Mouse (Mus musculus) lung, adult 18-20 months (tissue): ENCODE data around the gene Mbnl2.

Experiments used
- DNase-seq, 2 experiments: peaks; one replicate each; pipeline ENCODE4 v3.0.0; 2022; ENCODE audit warnings: mixed read lengths in 2 of 2

Mbnl2 gene

GRCm38 (mm10) chr14:120361121-120361520, 85.7 kb downstream of the Mbnl2 start:
- no peak for DNase-seq

- DNase-seq: peak in 1 of 2 experiments; percentile 56
Observed at GRCm38 (mm10) chr14:120362409-120362992, 87.0 kb downstream of the Mbnl2 start.

DNA sequence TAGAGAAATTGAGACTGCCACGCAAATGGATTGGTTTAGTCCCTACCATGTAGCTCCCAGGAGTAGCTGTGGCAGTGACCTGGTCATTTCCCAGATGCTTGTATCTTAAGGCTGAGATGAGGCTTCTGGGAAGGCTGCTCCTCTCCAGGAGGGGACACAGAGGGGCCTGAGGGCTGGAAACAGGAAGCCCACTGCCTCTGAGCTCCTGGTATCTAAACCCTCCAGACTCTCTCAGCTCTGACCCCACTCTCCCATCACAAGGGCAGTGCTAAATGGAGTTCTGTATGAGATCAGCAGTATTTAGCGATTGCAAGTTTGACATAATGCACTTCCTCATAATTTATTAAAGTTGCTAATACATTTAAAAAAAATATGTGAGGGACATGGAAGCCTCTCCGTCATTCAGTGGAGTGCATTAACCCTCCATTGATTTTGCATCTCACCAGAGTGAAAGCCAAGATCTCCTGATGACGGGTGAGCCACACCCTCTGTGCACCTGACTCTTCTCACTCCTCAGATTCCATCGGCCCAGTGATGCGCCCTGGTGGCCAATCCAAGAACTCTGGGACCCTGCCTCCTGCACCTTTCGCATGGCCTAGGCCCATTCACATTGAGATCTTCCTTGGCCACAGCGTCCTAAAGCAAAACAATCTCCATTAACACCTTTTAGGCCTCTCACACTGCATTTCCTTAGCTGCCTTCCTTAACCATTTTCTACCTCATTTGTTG, 87.8 kb downstream of the Mbnl2 start:
- DNase-seq: no peak

DNA sequence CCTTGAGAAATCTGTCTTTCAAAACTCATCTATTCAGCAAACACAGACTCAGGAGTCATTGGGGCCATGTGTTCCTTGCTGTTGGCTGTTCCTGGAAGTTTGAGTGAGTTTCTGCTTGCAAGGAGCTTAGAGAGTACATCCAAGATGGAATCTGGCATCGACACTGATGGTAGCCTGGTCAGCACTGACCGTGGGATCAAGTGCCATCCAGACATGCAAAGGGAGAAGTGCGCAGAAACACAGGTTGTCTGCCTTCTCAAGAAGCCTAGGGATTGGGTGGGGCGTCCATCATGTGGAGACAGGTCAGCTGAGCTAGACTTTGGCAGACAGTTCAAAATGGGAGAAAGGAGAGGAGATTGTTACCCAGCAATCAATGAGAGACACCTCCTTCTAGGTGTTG, 89.6 kb downstream of the Mbnl2 start:
- no peak for DNase-seq

DNA sequence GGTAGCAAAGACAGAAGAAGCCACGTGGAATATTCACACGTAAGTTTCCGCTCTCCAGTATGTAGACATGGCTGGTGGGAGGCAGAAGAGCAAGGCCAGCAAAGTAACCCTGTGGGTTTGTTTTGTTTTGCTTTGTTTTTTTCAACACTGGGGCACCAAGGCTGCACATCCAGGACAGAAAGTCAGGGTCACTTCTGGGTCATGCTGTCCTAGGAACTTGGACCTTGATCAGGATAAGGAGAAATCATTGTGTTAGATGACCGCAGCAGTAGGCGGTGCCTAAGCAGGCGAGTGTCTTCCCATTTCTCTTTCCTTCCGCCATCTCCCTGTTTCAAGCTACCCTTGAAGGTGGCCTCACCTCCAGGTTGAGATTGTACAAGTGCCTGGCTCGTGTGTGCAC, 91.5 kb downstream of the Mbnl2 start:
- DNase-seq: peak; percentile 54 to 76

- DNase-seq: no peak
Observed at GRCm38 (mm10) chr14:120367589-120367988, 92.1 kb downstream of the Mbnl2 start.

- no peak for DNase-seq
Observed at GRCm38 (mm10) chr14:120368456-120368855, 93.0 kb downstream of the Mbnl2 start.

DNA sequence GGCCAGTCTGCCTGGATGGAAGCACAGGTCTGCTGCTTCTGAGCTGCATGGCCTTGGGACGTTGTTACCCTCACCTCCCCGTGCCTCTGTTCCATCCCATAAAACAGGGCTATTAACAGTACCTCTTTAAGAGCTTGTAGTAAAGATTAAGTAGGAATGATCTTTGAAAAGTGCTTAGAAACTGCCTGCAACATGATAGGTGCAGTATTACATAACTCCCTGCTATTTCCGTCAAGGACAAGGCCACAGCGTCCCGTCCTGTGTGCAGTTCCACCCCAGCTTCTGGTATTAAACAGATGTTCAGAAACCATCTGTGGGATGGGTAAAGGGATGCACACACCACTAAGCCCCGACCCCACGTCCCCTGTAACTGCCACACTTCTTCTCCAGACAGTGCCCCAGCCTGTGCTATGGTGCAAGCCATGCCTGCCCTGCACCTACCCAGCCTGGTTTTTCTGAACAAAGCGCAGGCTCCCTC, 93.5 kb downstream of the Mbnl2 start:
- peak in 1 of 2 experiments; percentile 57 for DNase-seq

- no peak for DNase-seq
Observed at GRCm38 (mm10) chr14:120370044-120370443, 94.6 kb downstream of the Mbnl2 start.

GRCm38 (mm10) chr14:120370631-120371030, 95.2 kb downstream of the Mbnl2 start:
- DNase-seq: no peak

- DNase-seq: no peak
Observed at GRCm38 (mm10) chr14:120371174-120371573, 95.7 kb downstream of the Mbnl2 start.

- DNase-seq: no peak
Observed at GRCm38 (mm10) chr14:120373026-120374024, 97.9 kb downstream of the Mbnl2 start.

DNA sequence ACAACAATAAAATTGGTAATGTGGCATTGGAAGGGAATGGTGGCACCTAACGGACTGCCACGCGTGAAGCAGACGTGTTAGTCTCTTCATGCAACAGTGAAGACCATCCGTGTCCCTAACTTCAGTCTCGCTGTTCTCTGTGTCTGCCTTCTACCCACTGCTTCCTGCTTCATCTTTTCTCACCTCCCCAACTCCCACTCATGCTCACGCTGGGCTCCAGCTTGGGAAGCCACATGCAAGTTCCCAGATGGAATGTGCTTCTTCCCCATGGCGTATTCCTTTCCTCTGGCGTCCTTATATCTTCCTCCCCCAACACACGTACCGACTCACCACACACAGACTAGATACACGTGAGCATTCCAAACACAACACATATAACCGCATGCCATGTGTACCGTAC, 99.3 kb downstream of the Mbnl2 start:
- DNase-seq: no peak

- DNase-seq: no peak
Observed at GRCm38 (mm10) chr14:120377192-120377591, 101.7 kb downstream of the Mbnl2 start.

- DNase-seq: no peak
Observed at GRCm38 (mm10) chr14:120378002-120378401, 102.5 kb downstream of the Mbnl2 start.

- peak; percentile 72 to 81 for DNase-seq
Observed at GRCm38 (mm10) chr14:120379716-120380115, 104.2 kb downstream of the Mbnl2 start.

GRCm38 (mm10) chr14:120381378-120382134, 106.1 kb downstream of the Mbnl2 start:
- DNase-seq: no peak

DNA sequence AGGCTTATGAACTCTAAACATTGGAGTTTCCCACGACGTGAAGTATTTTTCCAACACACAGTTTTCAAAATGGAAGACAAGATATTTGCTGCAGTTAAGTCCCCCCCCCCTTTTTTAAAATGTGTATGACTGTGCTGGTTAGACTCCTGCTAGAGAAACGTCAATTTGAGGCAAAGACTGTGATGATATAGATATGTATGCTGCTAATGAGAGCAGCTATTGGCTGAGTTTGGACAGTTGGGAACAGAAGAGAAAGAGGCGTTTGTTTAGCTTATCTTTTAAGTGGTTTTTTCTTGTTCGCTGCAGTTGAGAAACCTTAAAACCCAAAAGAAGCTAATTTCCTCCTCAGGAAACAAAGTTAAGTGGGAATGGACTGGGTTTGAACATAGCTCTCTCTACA, 106.7 kb downstream of the Mbnl2 start:
- no peak for DNase-seq

- no peak for DNase-seq
Observed at GRCm38 (mm10) chr14:120383186-120383851, 107.8 kb downstream of the Mbnl2 start.

DNA sequence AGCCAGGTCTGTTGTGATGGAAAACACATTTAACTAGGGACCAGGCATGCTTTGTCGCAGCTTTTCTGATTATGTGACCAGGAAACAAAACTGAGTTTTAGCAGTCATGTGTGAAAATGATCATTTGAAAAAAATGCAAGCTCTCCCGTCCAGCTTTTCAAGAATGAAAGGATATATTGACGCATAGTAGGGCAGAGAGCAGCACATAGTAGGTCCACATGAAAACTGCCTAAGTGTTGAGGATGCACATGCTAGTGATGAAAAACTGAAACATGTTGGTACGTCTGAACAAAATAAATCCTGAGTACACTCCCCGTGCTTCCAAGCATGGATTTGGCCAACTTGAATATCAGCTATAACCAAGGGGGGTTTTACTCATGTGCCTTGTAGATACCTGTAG, 109.1 kb downstream of the Mbnl2 start:
- no peak for DNase-seq

GRCm38 (mm10) chr14:120387293-120387692, 111.8 kb downstream of the Mbnl2 start:
- DNase-seq: peak; percentile 40 to 60
